Mouse (Mus musculus): Measurements from ENCODE around the gene Lpcat1. TPM values are rescaled to one million over a fixed set of nuclear protein-coding genes. Genes with fewer than 3 reads are reported as not detected.

The Lpcat1 gene
- polyA plus RNA-seq, 1 experiment from 2014 or later = 56.7 TPM

GRCm38 (mm10) chr13:73453503-73454217, 13.3 kb upstream of the Lpcat1 start:
- H3K9me3 ChIP-seq (replicated peaks) = no peaks in the 10 kb centered on the region
- H3K36me3 ChIP-seq = no peaks in the 10 kb centered on the region
- DNase-seq (ENCODE audit: low spot score) = no peak
- no peak overlapping the region for H3K27ac ChIP-seq
- no peaks in the 10 kb centered on the region for H3K4me1 ChIP-seq
- 93% methylated on average over 3 of the region's 3 CpGs for WGBS
- no peak overlapping the region for H3K4me3 ChIP-seq
- no peaks in the 10 kb centered on the region for H3K27me3 ChIP-seq (ENCODE audit: low read depth, poor library complexity, severe bottlenecking)

- no peaks in the 10 kb centered on the region for H3K36me3 ChIP-seq
- 85% methylated on average over 3 of the region's 3 CpGs for WGBS
- H3K27me3 ChIP-seq (ENCODE audit: low read depth, poor library complexity, severe bottlenecking) = no peaks in the 10 kb centered on the region
- no peak for DNase-seq (ENCODE audit: low spot score)
- H3K4me3 ChIP-seq = no peak overlapping the region
- H3K27ac ChIP-seq = no peak overlapping the region
- H3K9me3 ChIP-seq (replicated peaks) = no peaks in the 10 kb centered on the region
- no peaks in the 10 kb centered on the region for H3K4me1 ChIP-seq
These were observed 11.7 kb upstream of the Lpcat1 start for GRCm38 (mm10) chr13:73455328-73455727.

GRCm38 (mm10) chr13:73457301-73457700, 9.7 kb upstream of the Lpcat1 start:
- DNase-seq (ENCODE audit: low spot score) = no peak
- WGBS = 93% methylated on average over 4 of the region's 4 CpGs
- Histone ChIP-seq H3K4me1 (no peaks in the 10 kb centered on the region), H3K9me3 (replicated peaks) (no peaks in the 10 kb centered on the region), H3K4me3 (no peak overlapping the region), H3K27ac (no peak overlapping the region), H3K36me3 (no peaks in the 10 kb centered on the region), H3K27me3 (ENCODE audit: low read depth, poor library complexity, severe bottlenecking) (no peaks in the 10 kb centered on the region)

- H3K4me3 ChIP-seq = no peak overlapping the region
- DNase-seq (ENCODE audit: low spot score) = no peak
- H3K27me3 ChIP-seq (ENCODE audit: low read depth, poor library complexity, severe bottlenecking) = no peaks in the 10 kb centered on the region
- no peaks in the 10 kb centered on the region for H3K36me3 ChIP-seq
- no peaks in the 10 kb centered on the region for H3K9me3 ChIP-seq (replicated peaks)
- H3K27ac ChIP-seq = no peak overlapping the region
- H3K4me1 ChIP-seq = no peaks in the 10 kb centered on the region
- 75% methylated on average over 2 of the region's 2 CpGs for WGBS
These were observed 9.3 kb upstream of the Lpcat1 start for GRCm38 (mm10) chr13:73457741-73458140.

- Histone ChIP-seq H3K27me3 (ENCODE audit: low read depth, poor library complexity, severe bottlenecking) (no peaks in the 10 kb centered on the region), H3K27ac (no peak overlapping the region), H3K4me3 (no peak overlapping the region), H3K9me3 (replicated peaks) (no peaks in the 10 kb centered on the region), H3K4me1 (no peaks in the 10 kb centered on the region), H3K36me3 (no peaks in the 10 kb centered on the region)
- WGBS = 75% methylated on average over 5 of the region's 5 CpGs
- DNase-seq (ENCODE audit: low spot score) = no peak
These were observed 8.3 kb upstream of the Lpcat1 start for GRCm38 (mm10) chr13:73458719-73459118.

- H3K4me3 ChIP-seq = no peak overlapping the region
- no peaks in the 10 kb centered on the region for H3K9me3 ChIP-seq (replicated peaks)
- 77% methylated on average over 7 of the region's 7 CpGs for WGBS
- no peaks in the 10 kb centered on the region for H3K4me1 ChIP-seq
- DNase-seq (ENCODE audit: low spot score) = no peak
- H3K36me3 ChIP-seq = no peaks in the 10 kb centered on the region
- no peaks in the 10 kb centered on the region for H3K27me3 ChIP-seq (ENCODE audit: low read depth, poor library complexity, severe bottlenecking)
- H3K27ac ChIP-seq = no peak overlapping the region
These were observed 7.7 kb upstream of the Lpcat1 start for GRCm38 (mm10) chr13:73459189-73459850.

GRCm38 (mm10) chr13:73461551-73461950, 5.4 kb upstream of the Lpcat1 start:
- no peak overlapping the region for H3K27ac ChIP-seq
- no peak overlapping the region for H3K4me3 ChIP-seq
- 0 out of 2 replicates have a peak, but pooled peaks cover under 1% of the 10 kb centered on the region for H3K4me1 ChIP-seq
- DNase-seq (ENCODE audit: low spot score) = no peak
- H3K27me3 ChIP-seq (ENCODE audit: low read depth, poor library complexity, severe bottlenecking) = no peaks in the 10 kb centered on the region
- H3K9me3 ChIP-seq (replicated peaks) = no peaks in the 10 kb centered on the region
- no peaks in the 10 kb centered on the region for H3K36me3 ChIP-seq

- WGBS = 67% methylated on average over 2 of the region's 2 CpGs
- peaks cover 7% of the 10 kb centered on the region for H3K36me3 ChIP-seq
These were observed 1.8 kb upstream of the Lpcat1 start for GRCm38 (mm10) chr13:73465156-73465555.

GRCm38 (mm10) chr13:73466411-73466810, 586 bp upstream of the Lpcat1 start:
- DNase-seq (ENCODE audit: low spot score) = no peak
- WGBS = 80% methylated on average over 3 of the region's 3 CpGs
- no peaks in the 10 kb centered on the region for H3K9me3 ChIP-seq (replicated peaks)
- H3K36me3 ChIP-seq = peaks cover 19% of the 10 kb centered on the region
- H3K27ac ChIP-seq = peak overlapping the region; percentile 97
- H3K4me3 ChIP-seq = peak overlapping the region; percentile 96
- H3K27me3 ChIP-seq (ENCODE audit: low read depth, poor library complexity, severe bottlenecking) = no peaks in the 10 kb centered on the region
- H3K4me1 ChIP-seq = peaks cover 33% of the 10 kb centered on the region

More at GRCm38 (mm10) chr13:73465156-73465555, 1.8 kb upstream of the Lpcat1 start:
- DNase-seq (ENCODE audit: low spot score) = no peak
- Histone ChIP-seq H3K4me3 (no peak overlapping the region), H3K4me1 (peaks cover 30% of the 10 kb centered on the region), H3K9me3 (replicated peaks) (no peaks in the 10 kb centered on the region), H3K27me3 (ENCODE audit: low read depth, poor library complexity, severe bottlenecking) (no peaks in the 10 kb centered on the region), H3K27ac (no peak overlapping the region)

- Histone ChIP-seq H3K27me3 (ENCODE audit: low read depth, poor library complexity, severe bottlenecking) (no peaks in the 10 kb centered on the region), H3K4me3 (peak overlapping the region; percentile 96), H3K9me3 (replicated peaks) (no peaks in the 10 kb centered on the region), H3K4me1 (peaks cover 41% of the 10 kb centered on the region), H3K36me3 (peaks cover 24% of the 10 kb centered on the region), H3K27ac (peak overlapping the region; percentile 97)
- no peak for DNase-seq (ENCODE audit: low spot score)
- under 1% methylated on average over 53 of the region's 53 CpGs for WGBS
These were observed 632 bp downstream of the Lpcat1 start for GRCm38 (mm10) chr13:73467421-73468237.

GRCm38 (mm10) chr13:73468834-73469233, 1.8 kb downstream of the Lpcat1 start:
- Histone ChIP-seq H3K9me3 (replicated peaks) (no peaks in the 10 kb centered on the region), H3K36me3 (peaks cover 31% of the 10 kb centered on the region), H3K27me3 (ENCODE audit: low read depth, poor library complexity, severe bottlenecking) (no peaks in the 10 kb centered on the region), H3K4me3 (peak overlapping the region; percentile 96), H3K27ac (peak overlapping the region; percentile 97), H3K4me1 (peaks cover 41% of the 10 kb centered on the region)
- WGBS = 80% methylated on average over 3 of the region's 3 CpGs
- DNase-seq (ENCODE audit: low spot score) = no peak

GRCm38 (mm10) chr13:73469257-73469967, 2.4 kb downstream of the Lpcat1 start:
- Histone ChIP-seq H3K27me3 (ENCODE audit: low read depth, poor library complexity, severe bottlenecking) (no peaks in the 10 kb centered on the region), H3K9me3 (replicated peaks) (no peaks in the 10 kb centered on the region), H3K36me3 (peaks cover 37% of the 10 kb centered on the region), H3K4me1 (peaks cover 41% of the 10 kb centered on the region), H3K4me3 (no peak overlapping the region), H3K27ac (0 out of 2 replicates have a peak overlapping the region, but pooled peaks have one; percentile 97)
- DNase-seq (ENCODE audit: low spot score) = no peak
- 77% methylated on average over 9 of the region's 9 CpGs for WGBS

Data from limb, embryonic 10.5 days (tissue).